Mouse (Mus musculus): ENCODE measurements around the gene Mrpl27. TPM values are rescaled to one million over a fixed set of nuclear protein-coding genes. Genes with fewer than 3 reads are reported as not detected.

The Mrpl27 gene
- total RNA-seq, 2 experiments from 2014 or later, result 38.0 to 39.0 TPM

Other genes starting within 250 kb of the Mrpl27 start
- gene Cacna1g, start 179.6 kb upstream of the Mrpl27 start, total RNA-seq (2015), result 0.96 and 0.98 TPM in 2 replicates
- gene Cacna1g, start 179.6 kb upstream of the Mrpl27 start, total RNA-seq (2017), result 0.16 TPM in 1 of 2 replicates, not detected in the other
- not detected in 2 replicates for gene Spata20, start 167.6 kb upstream of the Mrpl27 start, total RNA-seq (2015)
- gene Spata20, start 167.6 kb upstream of the Mrpl27 start, total RNA-seq (2017), result not detected in 2 replicates
- not detected in 2 replicates for gene Epn3, start 153.8 kb upstream of the Mrpl27 start, total RNA-seq (2015)
- gene Epn3, start 153.8 kb upstream of the Mrpl27 start, total RNA-seq (2017), result not detected in 2 replicates
- gene Mycbpap, start 132.0 kb upstream of the Mrpl27 start, total RNA-seq (2015), result 0.23 TPM in 1 of 2 replicates, not detected in the other
- gene Mycbpap, start 132.0 kb upstream of the Mrpl27 start, total RNA-seq (2017), result 0.20 TPM in 1 of 2 replicates, not detected in the other
- gene Rsad1, start 104.5 kb upstream of the Mrpl27 start, total RNA-seq (2015), result 0.32 and 0.40 TPM in 2 replicates
- 0.59 and 0.89 TPM in 2 replicates for gene Rsad1, start 104.5 kb upstream of the Mrpl27 start, total RNA-seq (2017)
- not detected in 2 replicates for gene Chad, start 88.7 kb upstream of the Mrpl27 start, total RNA-seq (2015)
- gene Chad, start 88.7 kb upstream of the Mrpl27 start, total RNA-seq (2017), result not detected in 2 replicates
- gene Acsf2, start 51.9 kb upstream of the Mrpl27 start, total RNA-seq (2015), result 6.7 and 7.9 TPM in 2 replicates
- 0.37 and 1.1 TPM in 2 replicates for gene Acsf2, start 51.9 kb upstream of the Mrpl27 start, total RNA-seq (2017)
- gene Lrrc59, start 24.0 kb upstream of the Mrpl27 start, total RNA-seq (2015), result 48.5 and 48.9 TPM in 2 replicates
- gene Lrrc59, start 24.0 kb upstream of the Mrpl27 start, total RNA-seq (2017), result 79.1 and 81.3 TPM in 2 replicates
- 4.9 and 6.7 TPM in 2 replicates for gene Eme1, start 197 bp downstream of the Mrpl27 start, total RNA-seq (2015)
- 20.2 and 28.4 TPM in 2 replicates for gene Eme1, start 197 bp downstream of the Mrpl27 start, total RNA-seq (2017)
- 2.3 and 2.9 TPM in 2 replicates for gene Xylt2, start 23.7 kb downstream of the Mrpl27 start, total RNA-seq (2015)
- gene Xylt2, start 23.7 kb downstream of the Mrpl27 start, total RNA-seq (2017), result 4.3 and 8.1 TPM in 2 replicates
- gene Gm11541, start 50.7 kb downstream of the Mrpl27 start, total RNA-seq (2015), result not detected in 2 replicates
- gene Gm11541, start 50.7 kb downstream of the Mrpl27 start, total RNA-seq (2017), result not detected in 2 replicates
- gene Cdc34b, start 88.0 kb downstream of the Mrpl27 start, total RNA-seq (2015), result not detected in 2 replicates
- not detected in 2 replicates for gene Cdc34b, start 88.0 kb downstream of the Mrpl27 start, total RNA-seq (2017)
- not detected in 2 replicates for gene Tmem92, start 128.9 kb downstream of the Mrpl27 start, total RNA-seq (2015)
- gene Tmem92, start 128.9 kb downstream of the Mrpl27 start, total RNA-seq (2017), result not detected in 2 replicates

Data from megakaryocyte, adult 5-6 weeks (primary cell).